Mouse (Mus musculus) megakaryocyte-erythroid progenitor cell, adult 5-6 weeks (primary cell): ENCODE measurements at regions not wholly inside any gene's neighbourhood (a gene's known extent, or its start where the extent isn't known, plus 50 kb on each side); places are given as distances from the start of the nearest gene placed in this dataset.

Experiments used
- ATAC-seq: replicated peaks from 2 replicates; pipeline ENCODE4 v1.8.0; 2016; ENCODE audit warnings: mild to moderate bottlenecking, inconsistent platforms; ENCODE audit not compliant: severe bottlenecking, poor library complexity, low FRiP score, low TSS enrichment

GRCm38 (mm10) chr8:42157006-42157405, 740.1 kb upstream of the Frg1 start:
- ATAC-seq, result no peak

- ATAC-seq, result no peak
These were observed 739.7 kb upstream of the Frg1 start for GRCm38 (mm10) chr8:42156588-42156987.

GRCm38 (mm10) chr8:42144685-42145084, 727.8 kb upstream of the Frg1 start:
- ATAC-seq, result no peak

- no peak for ATAC-seq
These were observed 727.3 kb upstream of the Frg1 start for GRCm38 (mm10) chr8:42144220-42144619.

- no peak for ATAC-seq
These were observed 690.7 kb upstream of the Frg1 start for GRCm38 (mm10) chr8:42107582-42107981.

- ATAC-seq, result no peak
These were observed 652.4 kb upstream of the Frg1 start for GRCm38 (mm10) chr8:42069314-42069713.

GRCm38 (mm10) chr8:42043526-42043925, 626.7 kb upstream of the Frg1 start:
- no peak for ATAC-seq

- no peak for ATAC-seq
These were observed 622.4 kb upstream of the Frg1 start for GRCm38 (mm10) chr8:42039245-42039644.

GRCm38 (mm10) chr8:42026934-42027333, 610.1 kb upstream of the Frg1 start:
- no peak for ATAC-seq

- ATAC-seq, result no peak
These were observed 600.9 kb upstream of the Frg1 start for GRCm38 (mm10) chr8:42017786-42018185.

- no peak for ATAC-seq
These were observed 586.3 kb upstream of the Frg1 start for GRCm38 (mm10) chr8:42003170-42003569.

- ATAC-seq, result no peak
These were observed 572.2 kb upstream of the Frg1 start for GRCm38 (mm10) chr8:41989040-41989501.

- ATAC-seq, result no peak
These were observed 571.3 kb upstream of the Frg1 start for GRCm38 (mm10) chr8:41988216-41988615.

- ATAC-seq, result no peak
These were observed 570.5 kb upstream of the Frg1 start for GRCm38 (mm10) chr8:41987417-41987816.

- no peak for ATAC-seq
These were observed 555.5 kb upstream of the Frg1 start for GRCm38 (mm10) chr8:41972416-41972815.

- no peak for ATAC-seq
These were observed 553.7 kb upstream of the Frg1 start for GRCm38 (mm10) chr8:41970536-41970935.

GRCm38 (mm10) chr8:41969408-41969807, 552.5 kb upstream of the Frg1 start:
- no peak for ATAC-seq

GRCm38 (mm10) chr8:41964088-41964487, 547.2 kb upstream of the Frg1 start:
- no peak for ATAC-seq

GRCm38 (mm10) chr8:41956878-41957277, 540.0 kb upstream of the Frg1 start:
- no peak for ATAC-seq

- ATAC-seq, result no peak
These were observed 533.9 kb upstream of the Frg1 start for GRCm38 (mm10) chr8:41950736-41951135.

GRCm38 (mm10) chr8:41939298-41939697, 522.4 kb upstream of the Frg1 start:
- ATAC-seq, result no peak

GRCm38 (mm10) chr8:41921106-41921505, 504.2 kb upstream of the Frg1 start:
- no peak for ATAC-seq
